Mouse (Mus musculus) thymus, adult 2 months (tissue): ENCODE results near the gene Col18a1.

Experiments used
- CTCF ChIP-seq: fragments of 200-500 bp; IDR thresholded peaks from 2 replicates; pipeline ENCODE4 v1.5.1; 2012; ENCODE audit warnings: mild to moderate bottlenecking, control low read depth, low read length, moderate library complexity, borderline replicate concordance; ENCODE audit not compliant: control insufficient read depth, poor library complexity, insufficient read depth; ENCODE audit errors: extremely low read depth
- POLR2A ChIP-seq: fragments of 200-500 bp; IDR thresholded peaks from 2 replicates; pipeline ENCODE4 v1.6.1; 2012; ENCODE audit warnings: mild to moderate bottlenecking, low read length, control low read depth, moderate library complexity; ENCODE audit not compliant: control insufficient read depth, poor library complexity, insufficient read depth; ENCODE audit errors: extremely low read depth

- TF ChIP-seq POLR2A (no peak), CTCF (no peak)
Measured at GRCm38 (mm10) chr10:77035487-77035886, 130.9 kb downstream of the Col18a1 start.
